Mouse (Mus musculus) bone marrow, adult 2 months (tissue): ENCODE measurements around the gene Pdss2.

Source experiments
- CTCF ChIP-seq: fragments of 200-500 bp; IDR thresholded peaks from 2 replicates; pipeline ENCODE4 v1.5.1; 2011; ENCODE audit warnings: low read length, control low read depth; ENCODE audit not compliant: control insufficient read depth, insufficient read depth
- POLR2A ChIP-seq: fragments of 200-500 bp; IDR thresholded peaks from 2 replicates; pipeline ENCODE4 v1.6.1; 2011; ENCODE audit warnings: low read depth, mild to moderate bottlenecking, control low read depth, low read length, borderline replicate concordance; ENCODE audit not compliant: control insufficient read depth

GRCm38 (mm10) chr10:43315228-43315627 lies 93.9 kb downstream of the Pdss2 start:
- no peak for TF ChIP-seq POLR2A
- no peak for TF ChIP-seq CTCF
